Mouse (Mus musculus) olfactory bulb, adult 2 months (tissue): Measurements from ENCODE around the gene Phactr2. TPM values are rescaled to one million over a fixed set of nuclear protein-coding genes. Genes with fewer than 3 reads are reported as not detected.

Experiments used
- H3K27ac ChIP-seq: fragments of 200-500 bp; 2 replicates; pipeline ENCODE4 v1.5.1; 2012; ENCODE audit warnings: low read depth, low read length; ENCODE audit not compliant: insufficient read depth
- H3K4me1 ChIP-seq: fragments of 200-500 bp; 2 replicates; pipeline ENCODE4 v1.6.1; 2012; ENCODE audit warnings: low read length; ENCODE audit not compliant: control insufficient read depth, insufficient read depth
- H3K4me3 ChIP-seq: fragments of 200-500 bp; 2 replicates; pipeline ENCODE4 v1.5.1; 2012; ENCODE audit warnings: mild to moderate bottlenecking, low read depth, low read length, moderate library complexity; ENCODE audit not compliant: insufficient read depth
- CTCF ChIP-seq: fragments of 200-500 bp; IDR thresholded peaks from 2 replicates; pipeline ENCODE4 v1.5.1; 2012; ENCODE audit warnings: low read depth, mild to moderate bottlenecking, low read length, moderate library complexity; ENCODE audit not compliant: insufficient read depth
- POLR2A ChIP-seq: fragments of 200-500 bp; IDR thresholded peaks from 2 replicates; pipeline ENCODE4 v1.6.1; 2012; ENCODE audit warnings: mild to moderate bottlenecking, low read depth, low read length, moderate library complexity; ENCODE audit not compliant: insufficient read depth
- WGBS: fragments of 180-500 bp; shearing (Covaris S2); methylation state at CpG from one replicate; pipeline ENCODE4 v1.1.7; 2018; 5-methylcytosine and 5-hydroxymethylcytosine counted together
- polyA plus RNA-seq: library from polyadenylated mRNA; stranded (reverse); fragments of >200 nt; gene quantifications from 2 replicates; pipeline ENCODE4 v1.2.4, GENCODE M21; 2012; ENCODE audit warnings: low replicate concordance; ENCODE audit not compliant: missing spikeins, insufficient read depth, insufficient read length

The Phactr2 gene
- polyA plus RNA-seq, 1 experiment, result not detected

- 6% methylated on average over 11 of the region's 11 CpGs for WGBS
- Histone ChIP-seq H3K4me1 (peaks cover 8% of the 10 kb centered on the region), H3K4me3 (peak overlapping the region; percentile 67), H3K27ac (peak overlapping the region; percentile 88)
- TF ChIP-seq CTCF (no peak), POLR2A (no peak)
Measured at GRCm38 (mm10) chr10:13388116-13388922, 85.9 kb downstream of the Phactr2 start.

DNA sequence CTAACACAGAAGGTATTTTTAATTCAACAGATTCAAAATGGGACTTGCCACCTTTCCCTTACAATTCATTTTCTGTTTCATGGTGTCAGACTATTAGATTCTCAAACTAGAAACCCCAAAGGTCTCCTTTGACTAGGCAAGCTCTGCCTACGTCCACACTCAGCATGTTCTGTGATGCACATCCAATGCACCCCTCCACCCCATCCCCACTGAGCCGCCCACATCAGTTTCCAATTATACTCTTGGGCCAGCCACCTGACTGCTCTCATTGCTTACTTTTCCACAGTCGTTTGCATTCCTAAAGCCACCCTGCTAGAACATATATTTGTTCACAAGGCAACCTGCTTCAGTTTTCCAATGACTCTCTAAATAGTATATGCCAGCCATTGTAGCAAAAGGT lies 89.3 kb downstream of the Phactr2 start:
- no peak overlapping the region for H3K4me3 ChIP-seq
- TF ChIP-seq CTCF, result no peak
- TF ChIP-seq POLR2A, result no peak
- H3K27ac ChIP-seq, result no peak overlapping the region
- WGBS, result 38% methylated on average over 3 of the region's 3 CpGs
- H3K4me1 ChIP-seq, result peaks cover 8% of the 10 kb centered on the region

DNA sequence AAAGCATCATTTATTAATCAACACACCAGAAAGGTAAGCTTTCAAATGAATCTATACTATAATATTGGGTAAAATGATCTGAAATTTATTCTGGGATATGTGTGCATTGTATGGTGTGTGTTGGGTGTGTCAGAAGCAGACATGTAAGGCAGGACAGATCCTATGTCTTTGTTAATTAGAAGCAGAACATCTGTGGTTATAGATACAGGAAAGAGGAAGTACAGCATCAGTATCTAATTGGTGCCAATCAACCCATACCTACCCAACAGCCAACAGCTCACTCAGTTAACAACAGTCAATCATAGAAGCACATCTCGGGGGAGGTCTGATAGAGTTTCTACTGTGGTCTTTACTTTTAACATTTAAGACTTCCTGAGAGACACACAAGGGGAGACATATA lies 96.3 kb downstream of the Phactr2 start:
- Histone ChIP-seq H3K27ac (no peak overlapping the region), H3K4me1 (peaks cover 5% of the 10 kb centered on the region), H3K4me3 (no peak overlapping the region)
- WGBS, result 100% methylated on average over 1 of the region's 1 CpGs
- TF ChIP-seq CTCF, result no peak
- TF ChIP-seq POLR2A, result no peak

DNA sequence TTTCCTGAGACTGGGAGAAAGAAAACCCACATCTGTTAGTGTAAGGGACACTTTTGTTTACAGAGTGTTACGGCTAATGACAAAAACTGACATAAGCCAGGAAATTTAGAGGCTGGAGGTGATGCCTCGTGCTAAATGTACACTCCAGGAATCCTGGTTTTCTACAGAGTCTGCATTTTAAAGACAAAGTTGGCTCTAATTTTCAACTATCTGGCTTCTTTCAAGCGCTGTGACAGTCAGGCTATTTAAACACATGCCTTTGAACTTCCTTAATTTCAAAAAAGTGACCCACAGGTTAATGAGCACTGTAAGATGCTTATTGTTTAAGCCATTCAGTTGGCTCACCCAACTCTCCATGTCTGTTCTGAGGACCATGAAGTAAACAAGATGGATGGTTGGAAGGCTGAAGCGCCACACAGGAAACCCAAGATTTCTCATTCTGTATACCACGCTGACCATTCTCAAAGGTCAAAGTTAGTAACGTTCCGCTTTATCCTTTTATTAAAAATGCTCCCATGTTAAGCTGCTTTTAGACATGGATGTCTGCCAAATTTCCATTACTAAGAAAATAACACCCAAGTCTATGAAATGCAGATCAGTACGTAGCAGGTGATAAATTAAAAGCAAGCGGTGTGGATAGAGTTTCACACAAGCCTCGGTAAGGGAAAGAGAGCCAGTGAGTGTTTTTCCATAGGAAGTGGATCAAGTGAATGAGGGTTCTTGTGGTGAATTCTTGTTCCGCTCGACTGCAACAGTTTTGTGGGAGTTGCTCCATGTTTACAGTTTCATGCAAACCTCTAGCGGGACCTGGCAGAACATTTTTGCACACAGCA lies 97.6 kb downstream of the Phactr2 start:
- Histone ChIP-seq H3K4me1 (peaks cover 5% of the 10 kb centered on the region), H3K27ac (no peak overlapping the region), H3K4me3 (no peak overlapping the region)
- 71% methylated on average over 13 of the region's 13 CpGs for WGBS
- TF ChIP-seq POLR2A (no peak), CTCF (no peak)

- peaks cover 5% of the 10 kb centered on the region for H3K4me1 ChIP-seq
- no peak for TF ChIP-seq POLR2A
- TF ChIP-seq CTCF, result no peak
- no peak overlapping the region for H3K27ac ChIP-seq
- no peak overlapping the region for H3K4me3 ChIP-seq
- 54% methylated on average over 3 of the region's 3 CpGs for WGBS
Measured at GRCm38 (mm10) chr10:13375820-13376219, 98.4 kb downstream of the Phactr2 start.

DNA sequence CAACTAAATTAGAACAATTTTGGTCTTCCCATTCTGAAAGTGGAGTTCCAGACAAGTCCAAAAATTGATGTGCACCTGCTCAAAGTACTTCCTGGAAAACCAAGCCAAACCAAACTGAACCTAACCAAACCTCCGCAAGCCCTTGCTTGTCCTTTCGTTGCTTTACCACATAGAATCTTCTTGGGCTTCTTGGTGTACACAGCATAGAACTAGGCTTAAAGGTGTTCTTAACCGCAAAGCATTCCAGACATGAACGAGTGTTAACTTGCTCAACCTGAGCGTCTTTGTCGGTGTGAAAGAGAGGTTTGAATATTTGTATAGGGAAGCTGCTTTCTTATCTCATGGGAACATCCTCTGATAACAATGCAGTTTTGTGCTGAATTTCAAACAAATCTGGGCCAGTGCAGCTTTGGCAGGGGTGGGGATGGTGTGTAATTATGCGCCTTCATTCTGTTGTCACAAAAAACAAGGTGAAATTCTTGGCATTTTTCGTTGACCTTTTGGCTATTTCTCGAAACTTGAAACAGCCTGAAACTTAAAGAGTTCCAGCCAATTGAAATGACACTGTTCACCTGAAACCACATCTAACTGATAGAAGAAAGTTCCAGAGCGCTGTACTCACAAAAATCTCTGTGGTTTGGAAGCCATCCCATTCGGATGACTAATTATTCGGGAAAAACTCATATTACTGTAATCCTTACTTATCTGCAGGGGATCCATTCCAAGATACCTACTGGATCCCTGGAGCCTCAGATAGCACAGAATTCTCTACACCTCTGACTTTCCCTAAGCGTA lies 104.4 kb downstream of the Phactr2 start:
- Histone ChIP-seq H3K4me3 (no peak overlapping the region), H3K4me1 (peaks cover 3% of the 10 kb centered on the region; the same call in 1 of the 2 replicates), H3K27ac (no peak overlapping the region)
- TF ChIP-seq CTCF (no peak), POLR2A (no peak)
- WGBS, result 86% methylated on average over 13 of the region's 13 CpGs

DNA sequence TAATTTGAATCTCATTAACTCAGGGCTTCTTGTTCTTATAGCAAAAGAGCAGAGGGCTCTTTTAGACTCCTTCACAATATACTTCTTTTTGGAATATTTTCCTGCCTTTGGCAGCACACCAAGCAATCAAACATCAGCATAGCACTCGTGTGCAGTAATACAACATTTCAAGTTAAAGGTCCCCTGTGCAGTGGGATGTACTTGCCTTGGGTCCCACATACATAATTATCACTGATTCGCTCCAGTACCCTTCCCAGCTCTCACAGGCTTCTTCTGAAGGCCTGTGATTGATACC lies 110.0 kb downstream of the Phactr2 start:
- TF ChIP-seq POLR2A (no peak), CTCF (no peak)
- H3K4me1 ChIP-seq, result no peaks in the 10 kb centered on the region
- no peak overlapping the region for H3K4me3 ChIP-seq
- WGBS, result 62% methylated on average over 2 of the region's 2 CpGs
- no peak overlapping the region for H3K27ac ChIP-seq

- Histone ChIP-seq H3K27ac (no peak overlapping the region), H3K4me3 (no peak overlapping the region), H3K4me1 (no peaks in the 10 kb centered on the region)
- 89% methylated on average over 11 of the region's 11 CpGs for WGBS
- TF ChIP-seq CTCF (no peak), POLR2A (no peak)
Measured at GRCm38 (mm10) chr10:13363499-13364285, 110.5 kb downstream of the Phactr2 start.
